Mouse (Mus musculus): Measurements from ENCODE around the gene Oprm1. TPM values are rescaled to one million over a fixed set of nuclear protein-coding genes. Genes with fewer than 3 reads are reported as not detected.

Oprm1 gene
- polyA plus RNA-seq, 1 experiment from 2014 or later, result 2.7 TPM

DNA sequence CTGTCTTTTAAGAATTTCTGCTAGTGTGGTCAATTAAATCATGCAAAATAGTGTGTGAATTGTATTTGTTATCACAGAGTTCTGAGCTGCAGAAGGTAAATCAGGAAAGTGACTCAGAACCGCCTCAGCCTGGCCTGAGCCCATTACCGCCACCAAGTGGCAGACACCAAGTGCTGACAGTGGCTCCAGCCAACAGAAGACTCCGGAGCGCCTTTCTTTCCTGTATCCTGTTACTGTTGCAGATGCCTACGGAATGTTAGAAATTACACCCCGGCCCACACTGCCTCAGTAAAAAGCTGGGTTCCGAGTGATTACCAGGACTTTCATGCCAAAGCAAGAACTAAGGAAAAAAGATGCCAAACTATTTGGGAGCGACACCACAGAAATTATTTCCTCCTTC, 317.9 kb downstream of the Oprm1 start:
- Histone ChIP-seq H3K9me3 (replicated peaks; ENCODE audit: control insufficient read depth, low read length, poor library complexity, severe bottlenecking) (no peaks in the 10 kb centered on the region), H3K4me2 (ENCODE audit: low read length) (0 out of 2 replicates have a peak overlapping the region, but pooled peaks have one; percentile 9), H3K36me3 (ENCODE audit: control insufficient read depth, insufficient read depth, low read length) (no peaks in the 10 kb centered on the region), H3K9ac (ENCODE audit: low read depth, low read length) (no peak overlapping the region), H3K27me3 (ENCODE audit: control insufficient read depth, insufficient read depth, low read depth, low read length) (no peaks in the 10 kb centered on the region; the same call in 1 of the 2 replicates), H3K27ac (ENCODE audit: low read length) (no peak overlapping the region), H3K4me3 (ENCODE audit: low read depth, low read length) (no peak overlapping the region), H3K4me1 (ENCODE audit: control insufficient read depth, insufficient read depth, low read length) (no peaks in the 10 kb centered on the region)
- WGBS, result 19% methylated on average over 8 of the region's 8 CpGs
- ATAC-seq, result peak; percentile 95

- H3K9ac ChIP-seq (ENCODE audit: low read depth, low read length), result no peak overlapping the region
- 52% methylated on average over 7 of the region's 8 CpGs for WGBS
- no peak overlapping the region for H3K27ac ChIP-seq (ENCODE audit: low read length)
- H3K4me3 ChIP-seq (ENCODE audit: low read depth, low read length), result no peak overlapping the region
- no peaks in the 10 kb centered on the region for H3K4me1 ChIP-seq (ENCODE audit: control insufficient read depth, insufficient read depth, low read length)
- H3K9me3 ChIP-seq (replicated peaks; ENCODE audit: control insufficient read depth, low read length, poor library complexity, severe bottlenecking), result no peaks in the 10 kb centered on the region
- H3K4me2 ChIP-seq (ENCODE audit: low read length), result 0 out of 2 replicates have a peak overlapping the region, but pooled peaks have one; percentile 9
- H3K36me3 ChIP-seq (ENCODE audit: control insufficient read depth, insufficient read depth, low read length), result no peaks in the 10 kb centered on the region
- no peaks in the 10 kb centered on the region; the same call in 1 of the 2 replicates for H3K27me3 ChIP-seq (ENCODE audit: control insufficient read depth, insufficient read depth, low read depth, low read length)
- ATAC-seq, result peak; percentile 65
Observed at GRCm38 (mm10) chr10:7076662-7077211, 318.4 kb downstream of the Oprm1 start.

- ATAC-seq, result no peak
- Histone ChIP-seq H3K9me3 (replicated peaks; ENCODE audit: control insufficient read depth, low read length, poor library complexity, severe bottlenecking) (no peaks in the 10 kb centered on the region), H3K27ac (ENCODE audit: low read length) (no peak overlapping the region), H3K27me3 (ENCODE audit: control insufficient read depth, insufficient read depth, low read depth, low read length) (no peaks in the 10 kb centered on the region; the same call in 1 of the 2 replicates), H3K4me3 (ENCODE audit: low read depth, low read length) (no peak overlapping the region), H3K4me1 (ENCODE audit: control insufficient read depth, insufficient read depth, low read length) (no peaks in the 10 kb centered on the region), H3K36me3 (ENCODE audit: control insufficient read depth, insufficient read depth, low read length) (no peaks in the 10 kb centered on the region), H3K4me2 (ENCODE audit: low read length) (no peak overlapping the region), H3K9ac (ENCODE audit: low read depth, low read length) (no peak overlapping the region)
- WGBS, result 73% methylated on average over 7 of the region's 7 CpGs
Observed at GRCm38 (mm10) chr10:7077389-7077808, 319.1 kb downstream of the Oprm1 start.

DNA sequence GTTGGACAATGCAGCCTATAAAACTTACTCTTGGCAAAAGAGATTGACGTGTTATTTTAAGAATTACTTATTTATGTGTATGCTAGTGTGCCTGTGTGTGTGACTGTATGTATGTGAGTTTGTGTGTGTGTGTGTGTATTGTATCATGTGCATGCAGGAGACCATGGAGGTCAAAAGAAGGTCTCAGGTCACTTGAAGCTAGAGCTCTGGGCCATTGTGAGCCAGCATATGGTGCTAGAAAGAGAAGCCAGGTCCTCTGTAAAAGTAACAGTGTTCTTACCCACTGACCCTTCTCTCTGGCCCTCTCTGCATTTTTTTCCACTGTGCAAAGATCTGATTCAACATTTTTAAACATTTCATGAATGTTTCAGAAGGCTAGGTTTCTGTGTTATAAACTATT, 319.7 kb downstream of the Oprm1 start:
- H3K36me3 ChIP-seq (ENCODE audit: control insufficient read depth, insufficient read depth, low read length), result no peaks in the 10 kb centered on the region
- 97% methylated on average over 1 of the region's 1 CpGs for WGBS
- H3K27me3 ChIP-seq (ENCODE audit: control insufficient read depth, insufficient read depth, low read depth, low read length), result no peaks in the 10 kb centered on the region; the same call in 1 of the 2 replicates
- H3K9me3 ChIP-seq (replicated peaks; ENCODE audit: control insufficient read depth, low read length, poor library complexity, severe bottlenecking), result no peaks in the 10 kb centered on the region
- no peak for ATAC-seq
- no peak overlapping the region for H3K4me3 ChIP-seq (ENCODE audit: low read depth, low read length)
- H3K4me1 ChIP-seq (ENCODE audit: control insufficient read depth, insufficient read depth, low read length), result no peaks in the 10 kb centered on the region
- H3K4me2 ChIP-seq (ENCODE audit: low read length), result no peak overlapping the region
- no peak overlapping the region for H3K27ac ChIP-seq (ENCODE audit: low read length)
- no peak overlapping the region for H3K9ac ChIP-seq (ENCODE audit: low read depth, low read length)

Other genes with a start within 250 kb of the Oprm1 start
- not detected in 2 replicates for gene Gm10945, start 3.3 kb downstream of the Oprm1 start, polyA plus RNA-seq (2015; fragmentation: Nextera tagmentation; extraction: Ambion mirVana)

All from midbrain, embryonic 16.5 days (tissue).